Mouse (Mus musculus): Measurements from ENCODE around the gene Tnp1.

Gene Tnp1

GRCm38 (mm10) chr1:73006847-73007246 lies 8.9 kb downstream of the Tnp1 start:
- no peak for DNase-seq (ENCODE audit: low spot score)

- DNase-seq (ENCODE audit: low spot score): no peak
Observed at GRCm38 (mm10) chr1:73004890-73005289, 10.8 kb downstream of the Tnp1 start.

GRCm38 (mm10) chr1:73002637-73003036 lies 13.1 kb downstream of the Tnp1 start:
- no peak for DNase-seq (ENCODE audit: low spot score)

- no peak for DNase-seq (ENCODE audit: low spot score)
Observed at GRCm38 (mm10) chr1:73001961-73002360, 13.7 kb downstream of the Tnp1 start.

GRCm38 (mm10) chr1:72994751-72995528 lies 20.8 kb downstream of the Tnp1 start:
- DNase-seq (ENCODE audit: low spot score): no peak

GRCm38 (mm10) chr1:72992944-72993464 lies 22.7 kb downstream of the Tnp1 start:
- DNase-seq (ENCODE audit: low spot score): no peak

- no peak for DNase-seq (ENCODE audit: low spot score)
Observed at GRCm38 (mm10) chr1:72992209-72992608, 23.5 kb downstream of the Tnp1 start.

- DNase-seq (ENCODE audit: low spot score): no peak
Observed at GRCm38 (mm10) chr1:72988904-72989303, 26.8 kb downstream of the Tnp1 start.

- DNase-seq (ENCODE audit: low spot score): no peak
Observed at GRCm38 (mm10) chr1:72986715-72987114, 29.0 kb downstream of the Tnp1 start.

GRCm38 (mm10) chr1:72978956-72979355 lies 36.8 kb downstream of the Tnp1 start:
- DNase-seq (ENCODE audit: low spot score): no peak

- DNase-seq (ENCODE audit: low spot score): no peak
Observed at GRCm38 (mm10) chr1:72974226-72974625, 41.5 kb downstream of the Tnp1 start.

- DNase-seq (ENCODE audit: low spot score): no peak
Observed at GRCm38 (mm10) chr1:72970461-72970860, 45.2 kb downstream of the Tnp1 start.

- DNase-seq (ENCODE audit: low spot score): no peak
Observed at GRCm38 (mm10) chr1:72969113-72969812, 46.4 kb downstream of the Tnp1 start.

GRCm38 (mm10) chr1:72966423-72966822 lies 49.3 kb downstream of the Tnp1 start:
- no peak for DNase-seq (ENCODE audit: low spot score)
